Mouse (Mus musculus) left cerebral cortex, postnatal 25 days (tissue): ENCODE measurements at regions not wholly inside any gene's neighbourhood (a gene's known extent, or its start where the extent isn't known, plus 50 kb on each side); places are given as distances from the start of the nearest gene placed in this dataset.
A peak's percentile ranks its signal among the peaks of the same experiment; 100 is the strongest.

ENCODE experiments used
- DNase-seq, 2 experiments: peaks; one replicate each; pipeline ENCODE4 v3.0.0; 2022; ENCODE audit warnings: low spot score in 2 of 2, mixed read lengths in 1 of 2
- intact Hi-C: fragments of 180-260 bp; cut with DNase I; formaldehyde crosslinking; loops from one replicate; pipeline ENCODE4 v1.15.1; 2025

DNA sequence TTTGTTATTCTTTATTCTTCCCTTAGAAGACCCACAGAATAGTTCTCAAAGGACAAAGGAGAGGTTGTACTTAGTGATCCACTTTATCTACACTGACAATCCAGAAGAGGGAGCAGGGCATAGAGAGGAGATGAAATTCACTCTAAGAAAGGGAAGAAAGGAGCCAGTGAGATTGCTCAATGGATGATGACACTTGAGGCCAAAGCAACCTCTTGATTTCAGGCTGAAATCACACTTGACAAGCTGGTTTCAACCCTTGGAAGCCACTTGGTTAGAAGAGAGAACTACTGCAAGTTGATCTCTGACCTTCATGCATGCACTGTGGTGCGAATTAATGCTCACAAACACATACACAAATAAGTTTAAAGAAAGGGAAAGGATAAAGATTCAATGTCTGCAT is 66.5 kb downstream of the Ccnl1 start:
- no peak for DNase-seq
- intact Hi-C loops = no loop called here

DNA sequence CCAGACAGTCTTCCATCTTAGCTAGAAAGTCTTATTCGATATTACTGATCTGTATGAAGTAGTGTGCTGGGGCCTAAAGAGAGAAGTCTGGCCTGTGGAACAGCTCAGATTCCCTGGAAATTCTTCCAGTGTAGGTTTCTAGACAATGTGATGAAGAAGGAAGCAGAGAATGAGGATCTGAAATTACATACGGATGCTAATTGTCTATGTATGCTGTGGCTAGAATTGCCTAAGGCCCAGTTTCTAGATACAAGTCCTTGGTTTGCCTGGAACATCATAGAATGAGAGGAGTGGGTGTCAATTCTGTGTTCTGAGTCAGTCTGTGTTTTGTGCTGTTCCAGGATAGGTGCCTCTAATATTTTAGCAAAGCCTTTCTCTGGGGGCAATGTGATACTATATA is 66.9 kb downstream of the Ccnl1 start:
- DNase-seq = no peak
- intact Hi-C loops = no loop called here

DNA sequence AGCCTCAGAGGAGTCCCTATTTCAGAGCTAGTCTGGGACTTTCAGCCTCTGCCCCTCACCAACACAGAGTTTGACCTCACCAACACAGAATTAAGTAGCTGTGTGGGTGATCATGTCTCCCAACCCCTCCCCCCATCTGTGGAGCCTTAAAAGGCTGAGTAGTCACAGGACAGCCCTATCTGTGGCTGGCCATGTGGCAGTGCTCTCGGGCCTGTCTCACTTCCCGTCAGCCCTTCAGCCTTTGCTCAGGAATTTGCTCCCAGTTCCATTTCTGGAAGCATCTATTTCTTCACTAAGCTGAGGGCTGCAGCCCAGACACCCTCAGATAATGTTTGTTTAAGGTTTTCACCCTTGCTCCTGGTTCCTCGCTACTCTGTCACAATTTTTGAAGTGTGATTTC is 69.1 kb downstream of the Ccnl1 start:
- DNase-seq = no peak
- intact Hi-C loops = no loop called here

DNA sequence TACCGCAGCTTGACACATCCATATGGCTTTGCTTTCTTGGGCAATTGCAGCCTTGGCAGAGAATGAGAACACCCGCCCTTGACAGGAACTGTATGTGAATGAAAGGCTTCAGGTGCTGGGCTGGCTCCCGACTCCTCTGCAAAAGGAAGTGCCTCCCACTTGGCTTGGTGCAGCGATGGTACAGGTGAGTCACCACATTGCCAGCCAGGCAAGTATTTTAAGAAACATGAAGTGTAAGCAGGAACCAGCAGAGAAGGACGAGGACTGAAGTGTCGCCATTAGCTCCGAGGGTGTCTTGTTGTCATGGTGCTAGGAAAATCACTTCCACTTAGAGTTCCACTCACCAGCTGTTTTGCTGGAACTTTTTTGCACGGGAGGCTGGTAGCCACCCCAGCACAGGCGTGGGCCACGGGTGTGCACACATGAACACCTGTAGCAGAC is 73.5 kb downstream of the Ccnl1 start:
- peak; percentile 75 to 93 for DNase-seq
- intact Hi-C loops = no loop called here

DNA sequence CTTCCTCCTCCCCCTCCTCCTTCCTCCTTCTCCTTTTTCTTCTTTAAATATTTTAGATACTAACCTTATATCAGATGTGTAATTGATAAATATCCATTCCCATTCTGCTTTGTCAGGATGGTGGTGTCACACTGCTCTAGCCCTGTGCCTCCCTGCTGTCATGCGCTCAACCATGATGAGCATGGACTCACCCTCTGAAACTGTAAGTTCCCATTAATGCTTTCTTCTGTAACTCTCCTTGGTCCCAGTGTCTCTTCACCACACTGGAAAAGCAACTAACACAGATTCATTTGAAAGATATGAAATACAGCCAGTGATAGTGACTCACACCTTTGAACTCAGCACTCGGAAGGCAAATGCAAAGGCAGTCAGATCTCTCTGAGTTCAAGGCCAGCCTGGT is 75.9 kb downstream of the Ccnl1 start:
- intact Hi-C loops = no loop called here
- DNase-seq = no peak
